Mouse (Mus musculus) spleen, adult 2 months (tissue): ENCODE data around the gene Kat5.

Experiments used
- CTCF ChIP-seq: fragments of 200-500 bp; IDR thresholded peaks from 2 replicates; pipeline ENCODE4 v1.5.1; 2011; ENCODE audit warnings: mild to moderate bottlenecking, inconsistent platforms; ENCODE audit not compliant: insufficient read depth, insufficient read length, insufficient replicate concordance; ENCODE audit errors: extremely low read depth
- POLR2A ChIP-seq: fragments of 200-500 bp; IDR thresholded peaks from 2 replicates; pipeline ENCODE4 v1.6.1; 2011; ENCODE audit warnings: low read depth, low read length, inconsistent platforms

- TF ChIP-seq CTCF (no peak), POLR2A (no peak)
Measured at GRCm38 (mm10) chr19:5579971-5580370, 30.1 kb downstream of the Kat5 start.
